Mouse (Mus musculus) liver, postnatal 0 days (tissue): ENCODE data around the gene Flnb.

Experiments used
- CTCF ChIP-seq: sonication (generic); IDR thresholded peaks from 2 replicates; pipeline ENCODE4 v1.5.1; 2016; ENCODE audit warnings: antibody characterized with exemption, low read depth
- EP300 ChIP-seq: IDR thresholded peaks from 2 replicates; pipeline ENCODE4 v1.6.1; 2016; ENCODE audit warnings: antibody characterized with exemption, low read depth, mild to moderate bottlenecking

GRCm38 (mm10) chr14:7885540-7885939 is 67.8 kb downstream of the Flnb start:
- TF ChIP-seq CTCF, result no peak
- no peak for TF ChIP-seq EP300
